11 mouse cellular contexts compared by ENCODE assay signal in genomic region chr11:113487603-113488335, GRCm38 (mm10).
DNase-seq lines count a peak whose midpoint lies in the region; ATAC-seq and TF ChIP-seq lines count a peak whose summit lies in the region.
"Had no signal": no experiment of that assay in that cellular context is flagged by ENCODE, and none has a peak within 500 bp of the region (broad histone marks: within the 10 kb centered on the region; RNA-seq: fewer than 3 reads in every experiment).

No protein-coding gene starts in this region.

- no peaks in the 10 kb centered on the region for H3K36me3 ChIP-seq in kidney, adult 2 months (ENCODE audit: control insufficient read depth, insufficient read depth, low read length)
- no peaks in the 10 kb centered on the region for H3K36me3 ChIP-seq in kidney, embryonic 15.5 days
- no peaks in the 10 kb centered on the region for H3K36me3 ChIP-seq in myocyte (ENCODE audit: control insufficient read depth, insufficient read depth)

- no peaks in the 10 kb centered on the region for H3K9me3 ChIP-seq in kidney, embryonic 15.5 days (replicated peaks)

- DNase-seq in kidney, adult 2 months, result peak; percentile 49
- peak; percentile 32 for DNase-seq in c-Kit-negative CD71-positive TER-119-positive erythroid progenitor cells, embryonic 14.5 days (ENCODE audit: low read depth, low spot score)
- DNase-seq in kidney, postnatal 4 days, result peak; percentile 19 to 37
- no peak for DNase-seq in spleen, adult 12 weeks (ENCODE audit: low spot score)
- DNase-seq in layer of hippocampus, adult 11-12 months (ENCODE audit: low spot score), result no peak
- DNase-seq in testis, postnatal 10 days (ENCODE audit: low spot score), result no peak
- DNase-seq: cerebellum, adult 8-10 months; forebrain, postnatal 0 days; midbrain, embryonic 14.5 days had no signal

- H3K27ac ChIP-seq in kidney, adult 2 months (ENCODE audit: insufficient read depth, low read depth, low read length), result no peak overlapping the region
- H3K27ac ChIP-seq in kidney, embryonic 15.5 days, result no peak overlapping the region

- H3K4me3 ChIP-seq in kidney, adult 2 months (ENCODE audit: insufficient read depth, low read depth, low read length), result no peak overlapping the region
- H3K4me3 ChIP-seq in kidney, embryonic 15.5 days (replicated peaks), result no peak overlapping the region
- H3K4me3 ChIP-seq in myocyte, result no peak overlapping the region

- no peak overlapping the region for H3K9ac ChIP-seq in kidney, embryonic 15.5 days
- H3K9ac ChIP-seq: forebrain, postnatal 0 days had no signal

- no peaks in the 10 kb centered on the region for H3K79me2 ChIP-seq in myocyte (ENCODE audit: control insufficient read depth, insufficient read depth)

- no peak for TF ChIP-seq POLR2A in kidney, adult 2 months (IDR thresholded peaks at IDR 0.05; ENCODE audit: low read depth, low read length)
- no peak for TF ChIP-seq POLR2A in myocyte (IDR thresholded peaks at IDR 0.05; ENCODE audit: insufficient read length, low read depth)

- no peak for ATAC-seq in kidney, embryonic 15.5 days (replicated peaks; ENCODE audit: low FRiP score)

- H3K4me1 ChIP-seq in kidney, adult 2 months (ENCODE audit: control insufficient read depth, insufficient read depth, low read length), result peaks cover 6% of the 10 kb centered on the region
- H3K4me1 ChIP-seq in kidney, embryonic 15.5 days, result 0 out of 2 replicates have a peak, but pooled peaks cover 4% of the 10 kb centered on the region

- 29% methylated on average over 8 of the region's 8 CpGs for WGBS in kidney, adult 2 months
- WGBS in kidney, embryonic 15.5 days, result 25% methylated on average over 8 of the region's 8 CpGs

- no peak overlapping the region for H3ac ChIP-seq in myocyte (ENCODE audit: control insufficient read depth, insufficient read length)

- no peaks in the 10 kb centered on the region for H3K27me3 ChIP-seq in kidney, adult 2 months (replicated peaks; ENCODE audit: control insufficient read depth, insufficient read depth, low read length)
- no peaks in the 10 kb centered on the region for H3K27me3 ChIP-seq in kidney, embryonic 15.5 days
- H3K27me3 ChIP-seq in myocyte (ENCODE audit: control insufficient read depth, insufficient read depth, insufficient read length), result no peaks in the 10 kb centered on the region

- no peak for TF ChIP-seq CTCF in kidney, adult 2 months (conservative IDR thresholded peaks at IDR 0.05; ENCODE audit: insufficient read depth, insufficient read length, low read depth, low read length)

- no peak overlapping the region for H3K4me2 ChIP-seq in kidney, embryonic 15.5 days
- H3K4me2 ChIP-seq in myocyte (ENCODE audit: low read depth), result peak overlapping the region; percentile 73

TF ChIP-seq in myocyte, 11 proteins besides CTCF, POLR2A, EP300 and RAD21:
- TF ChIP-seq TCF3 (IDR thresholded peaks at IDR 0.05; ENCODE audit: insufficient read length, low read depth) (peak; percentile 80), POLR2AphosphoS2 (IDR thresholded peaks at IDR 0.05; ENCODE audit: insufficient read length, low read depth) (no peak), SRF (IDR thresholded peaks at IDR 0.05; ENCODE audit: control insufficient read depth, insufficient read length, low read depth) (no peak), TCF12 (IDR thresholded peaks at IDR 0.05; ENCODE audit: insufficient read depth, poor library complexity, severe bottlenecking) (peak; percentile 80), USF1 (IDR thresholded peaks at IDR 0.05; ENCODE audit: low read depth) (no peak), REST (IDR thresholded peaks at IDR 0.05; ENCODE audit: insufficient read depth, insufficient read length) (no peak), MAX (IDR thresholded peaks at IDR 0.05; ENCODE audit: low read depth) (no peak), E2F4 (IDR thresholded peaks at IDR 0.05; ENCODE audit: insufficient read depth) (no peak), MYOG (IDR thresholded peaks at IDR 0.05; ENCODE audit: control insufficient read depth in 1 of 3, insufficient read depth in 1 of 3, insufficient read length in 2 of 3, low read depth in 2 of 3) (peak; percentile 17 to 92 (median 79)), CEBPB (IDR thresholded peaks at IDR 0.05; ENCODE audit: insufficient read depth, poor library complexity, severe bottlenecking) (no peak), MYOD1 (IDR thresholded peaks at IDR 0.05; ENCODE audit: control insufficient read depth in 1 of 3, insufficient read length in 2 of 3, low read depth in 2 of 3) (peak; percentile 63 to 92 (median 89))

Comparison
In these comparisons a context has a peak if more than half of its experiments do, and no peak if none do; other contexts are left out.
1. DNase-seq: peak in kidney, adult 2 months (single experiment), c-Kit-negative CD71-positive TER-119-positive erythroid progenitor cells, embryonic 14.5 days (single experiment) and kidney, postnatal 4 days (2 of 2); none in spleen, adult 12 weeks (single experiment), layer of hippocampus, adult 11-12 months (single experiment) and testis, postnatal 10 days (single experiment).